Mouse (Mus musculus) kidney, embryonic 15.5 days (tissue): ENCODE data around the gene Osgepl1. TPM values are rescaled to one million over a fixed set of nuclear protein-coding genes. Genes with fewer than 3 reads are reported as not detected.
A peak's percentile ranks its signal among the peaks of the same experiment; 100 is the strongest.
"Not testable (repeated sequence)": the region's sequence is repeated elsewhere in the genome, so short reads cannot be mapped to it uniquely, and the experiment has no call there.

Experiments
- ATAC-seq: fragments of 200-750 bp; cut with Nextera tagmentation; replicated peaks from 2 replicates; pipeline ENCODE4 v1.8.0; 2017; ENCODE audit warnings: moderate TSS enrichment; ENCODE audit not compliant: low FRiP score
- H3K27ac ChIP-seq: fragments of 300-500 bp; sonication (generic); 2 replicates; pipeline ENCODE4 v1.5.1; 2015; ENCODE audit warnings: mild to moderate bottlenecking, inconsistent platforms
- H3K27me3 ChIP-seq: fragments of 300-500 bp; sonication (generic); 2 replicates; pipeline ENCODE4 v1.6.1; 2015; ENCODE audit warnings: inconsistent platforms
- H3K36me3 ChIP-seq: fragments of 300-500 bp; sonication (generic); 2 replicates; pipeline ENCODE4 v1.6.1; 2015; ENCODE audit warnings: inconsistent platforms
- H3K4me1 ChIP-seq: fragments of 300-500 bp; sonication (generic); 2 replicates; pipeline ENCODE4 v1.6.1; 2015; ENCODE audit warnings: inconsistent platforms
- H3K4me2 ChIP-seq: fragments of 300-500 bp; sonication (generic); 2 replicates; pipeline ENCODE4 v1.6.1; 2015; ENCODE audit warnings: moderate library complexity, mild to moderate bottlenecking, inconsistent platforms
- H3K4me3 ChIP-seq: fragments of 300-500 bp; sonication (generic); replicated peaks from 2 replicates; pipeline ENCODE4 v1.5.1; 2015; ENCODE audit warnings: mild to moderate bottlenecking, inconsistent platforms
- H3K9ac ChIP-seq: fragments of 300-500 bp; sonication (generic); 2 replicates; pipeline ENCODE4 v1.6.1; 2015; ENCODE audit warnings: mild to moderate bottlenecking, inconsistent platforms
- H3K9me3 ChIP-seq: fragments of 300-500 bp; sonication (generic); replicated peaks from 2 replicates; pipeline ENCODE4 v1.6.1; 2016; ENCODE audit warnings: inconsistent platforms
- WGBS: fragments of 180-500 bp; shearing (Covaris S2); methylation state at CpG from one replicate; pipeline ENCODE4 v1.1.7; 2015; ENCODE audit warnings: mixed read lengths; 5-methylcytosine and 5-hydroxymethylcytosine counted together
- polyA plus RNA-seq: library from polyadenylated mRNA; unstranded; fragments of >200 nt; fragmentation: Nextera tagmentation; extraction: Ambion mirVana; gene quantifications from 2 replicates; pipeline ENCODE4 v1.2.1, GENCODE M21; 2015

The Osgepl1 gene
- polyA plus RNA-seq: 19.3 and 23.2 TPM in 2 replicates

DNA sequence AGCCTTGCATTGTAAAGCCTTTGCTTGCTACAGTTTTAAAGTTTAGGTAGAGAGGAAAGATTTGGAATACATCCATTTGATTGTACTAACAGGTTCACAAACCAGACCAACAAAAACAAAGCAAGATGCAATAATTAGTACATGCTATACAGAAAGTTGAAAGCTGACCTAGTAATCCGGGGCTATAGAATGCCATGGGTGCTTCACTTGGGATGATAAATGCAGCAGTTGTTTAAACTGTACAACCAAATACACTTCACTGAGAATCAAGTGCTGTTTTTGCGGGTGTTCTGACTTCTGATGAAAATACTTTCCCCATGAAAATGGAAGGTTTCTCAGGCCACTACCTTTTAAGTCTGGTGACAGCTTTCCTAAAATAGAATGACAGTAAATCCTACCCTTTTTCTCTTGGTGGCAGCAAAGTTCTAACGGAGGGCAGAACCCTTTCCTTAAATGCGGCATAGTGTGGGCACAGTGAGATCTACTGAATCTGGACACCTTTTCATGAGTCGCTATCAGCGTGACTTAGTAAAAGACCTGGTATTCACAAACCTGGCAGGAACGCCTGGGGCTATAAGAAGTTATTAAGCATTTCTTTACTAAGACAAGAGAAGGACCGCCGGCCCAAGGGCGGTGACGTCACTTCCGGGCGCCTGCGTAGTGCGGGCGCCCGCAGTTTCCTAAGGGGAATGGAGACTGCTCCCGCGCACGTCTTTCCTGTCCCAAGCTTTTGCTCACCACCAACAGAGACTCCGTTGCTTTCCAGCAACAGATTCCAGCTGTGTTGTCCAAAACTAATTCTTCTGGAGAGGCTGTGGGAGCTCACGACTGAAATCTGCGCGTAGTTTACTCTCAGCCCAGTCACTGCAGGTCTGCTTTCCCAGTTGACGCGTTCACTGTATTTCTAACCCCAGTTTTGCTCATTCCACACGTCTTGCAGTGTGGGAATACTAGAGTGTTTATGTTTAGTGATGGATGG lies at the start of gene Osgepl1:
Gene Osgepl1 (plus strand): TSS at position 636 of the 979 bp plus-strand sequence.
- Histone ChIP-seq H3K4me3 (peak within 1 kb of the TSS; percentile 55), H3K9ac (peak within 1 kb of the TSS; percentile 51), H3K27ac (peak within 1 kb of the TSS; percentile 83), H3K36me3 (peaks cover 14% of the 10 kb centered on the region), H3K4me1 (peaks cover 9% of the 10 kb centered on the region; the same call in 1 of the 2 replicates), H3K27me3 (no peaks in the 10 kb centered on the region), H3K9me3 (no peaks in the 10 kb centered on the region), H3K4me2 (peak within 1 kb of the TSS; percentile 65)
- 3% methylated on average over 27 of the region's 27 CpGs for WGBS
- ATAC-seq: peak; percentile 98

DNA sequence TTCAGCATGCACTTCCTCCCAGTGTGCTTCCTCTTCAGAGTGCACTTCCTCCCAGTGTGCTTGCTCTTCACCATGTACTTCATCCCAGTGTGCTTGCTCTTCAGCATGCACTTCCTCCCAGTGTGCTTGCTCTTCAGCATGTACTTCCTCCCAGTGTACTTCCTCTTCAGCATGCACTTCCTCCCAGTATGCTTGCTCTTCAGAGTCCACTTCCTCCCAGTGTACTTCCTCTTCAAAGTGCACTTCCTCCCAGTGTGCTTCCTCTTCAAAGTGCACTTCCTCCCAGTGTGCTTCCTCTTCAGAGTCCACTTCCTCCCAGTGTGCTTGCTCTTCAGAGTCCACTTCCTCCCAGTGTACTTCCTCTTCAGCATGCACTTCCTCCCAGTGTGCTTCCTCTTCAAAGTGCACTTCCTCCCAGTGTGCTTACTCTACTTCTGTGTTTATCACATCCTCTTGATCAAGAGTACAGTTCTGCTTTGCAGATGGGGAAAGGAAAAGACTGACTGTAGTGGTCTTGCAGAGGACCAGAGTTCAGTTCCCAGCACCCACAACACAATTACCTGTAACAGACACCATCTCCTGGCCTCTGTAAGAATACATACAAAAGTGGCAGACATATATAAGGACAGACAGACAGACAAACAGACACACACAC lies 48.3 kb upstream of the Osgepl1 start:
- not testable (repeated sequence) for H3K27ac ChIP-seq, H3K4me3 ChIP-seq, ATAC-seq, H3K4me1 ChIP-seq, H3K9me3 ChIP-seq, H3K9ac ChIP-seq, H3K4me2 ChIP-seq, H3K27me3 ChIP-seq
- peaks cover 16% of the 10 kb centered on the region for H3K36me3 ChIP-seq

DNA sequence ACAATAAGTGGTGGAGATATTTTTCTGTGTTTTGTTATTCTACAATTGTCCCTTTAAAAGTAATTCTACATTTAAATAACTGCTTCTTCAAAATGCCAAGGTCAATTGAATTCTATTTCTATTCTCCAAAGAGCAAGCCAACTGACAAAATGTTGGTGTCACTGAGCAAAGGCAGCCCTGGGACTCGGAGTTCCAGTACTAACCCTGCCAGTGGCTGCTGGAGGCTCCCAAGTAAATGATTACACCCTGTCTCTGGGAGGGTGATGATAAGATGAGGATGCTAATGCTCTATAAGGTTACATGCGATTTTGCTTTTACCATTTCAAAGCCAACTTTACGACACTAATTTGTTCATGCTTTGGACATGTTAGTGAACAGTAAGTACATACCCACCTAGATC lies 43.5 kb upstream of the Osgepl1 start:
- H3K36me3 ChIP-seq: peaks cover 9% of the 10 kb centered on the region
- no peaks in the 10 kb centered on the region for H3K4me1 ChIP-seq
- H3K4me2 ChIP-seq: no peak overlapping the region
- no peak overlapping the region for H3K9ac ChIP-seq
- no peak for ATAC-seq
- no peaks in the 10 kb centered on the region for H3K27me3 ChIP-seq
- H3K9me3 ChIP-seq: no peaks in the 10 kb centered on the region
- H3K27ac ChIP-seq: no peak overlapping the region
- 93% methylated on average over 3 of the region's 3 CpGs for WGBS
- H3K4me3 ChIP-seq: no peak overlapping the region

DNA sequence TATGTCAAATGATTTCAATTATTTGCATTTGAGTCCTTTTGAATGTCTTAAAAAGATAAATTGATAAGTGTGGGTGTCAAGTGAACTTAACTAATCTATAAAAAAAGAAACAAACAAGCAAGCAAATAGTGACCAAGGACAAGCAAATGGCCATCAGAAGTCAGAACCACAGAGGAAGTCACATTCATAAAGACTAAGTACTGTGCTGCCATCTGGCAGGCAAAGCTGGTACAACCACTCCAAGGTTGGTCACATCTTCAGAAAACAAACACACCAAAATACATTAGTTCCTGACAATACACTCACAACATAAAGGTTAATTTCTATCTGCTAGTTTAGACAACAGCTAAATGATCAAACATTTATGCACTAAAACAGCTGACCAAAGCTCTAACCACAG lies 40.8 kb upstream of the Osgepl1 start:
- ATAC-seq: no peak
- Histone ChIP-seq H3K27me3 (no peaks in the 10 kb centered on the region), H3K9ac (no peak overlapping the region), H3K27ac (no peak overlapping the region), H3K4me2 (no peak overlapping the region), H3K4me3 (no peak overlapping the region), H3K36me3 (peaks cover under 1% of the 10 kb centered on the region; the same call in 1 of the 2 replicates), H3K4me1 (no peaks in the 10 kb centered on the region), H3K9me3 (no peaks in the 10 kb centered on the region)

DNA sequence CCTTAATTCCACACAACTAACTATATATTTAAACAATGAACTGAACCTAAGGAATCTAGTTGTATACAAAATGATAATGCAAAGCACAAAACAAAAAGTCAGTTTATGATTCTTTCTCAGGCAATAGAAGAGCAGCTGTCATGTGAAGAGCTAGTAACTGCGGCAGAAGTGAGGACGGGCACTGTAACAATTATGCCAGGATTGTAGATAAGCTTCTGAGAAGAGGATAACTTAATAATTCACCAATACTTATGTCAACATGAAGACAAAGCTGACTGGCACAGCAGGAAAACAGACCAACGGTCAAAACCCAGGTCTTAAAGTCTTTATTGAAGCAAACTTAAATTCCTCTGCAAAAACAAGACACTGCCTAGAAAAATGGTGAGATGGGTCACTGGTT lies 22.2 kb upstream of the Osgepl1 start:
- 86% methylated on average over 3 of the region's 3 CpGs for WGBS
- Histone ChIP-seq H3K27ac (no peak overlapping the region), H3K36me3 (peaks cover 3% of the 10 kb centered on the region; the same call in 1 of the 2 replicates), H3K4me2 (no peak overlapping the region), H3K4me1 (no peaks in the 10 kb centered on the region), H3K9me3 (no peaks in the 10 kb centered on the region), H3K27me3 (no peaks in the 10 kb centered on the region), H3K4me3 (no peak overlapping the region), H3K9ac (no peak overlapping the region)
- no peak for ATAC-seq

DNA sequence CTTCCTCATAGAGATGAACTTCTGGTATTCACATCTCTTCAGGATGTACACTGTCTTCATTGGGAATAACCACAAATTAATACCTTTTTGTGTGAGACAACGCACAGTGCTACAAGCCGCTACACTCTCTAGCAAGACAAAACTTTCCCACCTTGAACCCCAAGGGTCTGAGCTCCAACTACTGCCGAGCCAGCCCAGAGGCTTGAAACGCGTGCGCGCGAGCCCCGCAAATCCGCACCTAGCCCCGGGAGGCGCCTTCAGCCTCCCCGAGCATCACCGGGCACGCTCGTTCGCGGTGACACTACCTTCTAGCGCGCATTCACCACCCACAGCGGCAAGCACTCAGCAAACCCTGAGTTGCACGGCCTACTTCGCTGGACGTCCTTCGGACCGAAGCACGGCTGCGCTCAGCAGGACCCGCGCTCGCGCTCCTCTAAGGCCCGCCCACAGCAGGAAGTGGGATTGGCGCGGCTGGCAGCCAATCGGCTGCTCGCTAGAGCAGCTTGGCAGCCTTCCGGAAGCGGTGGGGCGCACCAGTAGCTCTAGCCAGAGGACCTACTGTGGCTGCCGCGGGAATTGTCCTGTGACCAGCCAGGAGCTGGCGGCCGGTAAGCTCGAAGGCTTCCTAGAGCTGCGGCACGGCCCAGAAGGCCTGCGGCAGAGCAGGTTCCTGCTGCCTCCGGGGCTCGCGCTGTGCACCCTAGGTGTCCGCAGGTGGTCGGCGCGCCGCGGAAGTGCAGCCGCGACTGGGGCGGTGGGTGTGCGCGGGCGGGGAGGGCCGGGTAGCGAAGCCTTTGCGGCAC lies 16.6 kb upstream of the Osgepl1 start, which contains the start of the genes Pms1, Ormdl1 and Gm28778:
Gene Pms1 (minus strand): TSS at position 438 of the 803 bp plus-strand sequence.
Gene Ormdl1 (plus strand): TSS at position 515 of the 803 bp plus-strand sequence.
Gene Gm28778 (plus strand): TSS at position 531 of the 803 bp plus-strand sequence.
- no peaks in the 10 kb centered on the region for H3K27me3 ChIP-seq
- WGBS: under 1% methylated on average over 66 of the region's 66 CpGs
- peaks cover 5% of the 10 kb centered on the region; the same call in 1 of the 2 replicates for H3K4me1 ChIP-seq
- peak; percentile 100 for ATAC-seq
- H3K9me3 ChIP-seq: no peaks in the 10 kb centered on the region
- H3K4me3 ChIP-seq: peak within 1 kb of the TSS; percentile 82
- peak within 1 kb of the TSS; percentile 63 for H3K4me2 ChIP-seq
- peaks cover 10% of the 10 kb centered on the region; the same call in 1 of the 2 replicates for H3K36me3 ChIP-seq
- peak within 1 kb of the TSS; percentile 93 for H3K27ac ChIP-seq
- peak within 1 kb of the TSS; percentile 77 for H3K9ac ChIP-seq

DNA sequence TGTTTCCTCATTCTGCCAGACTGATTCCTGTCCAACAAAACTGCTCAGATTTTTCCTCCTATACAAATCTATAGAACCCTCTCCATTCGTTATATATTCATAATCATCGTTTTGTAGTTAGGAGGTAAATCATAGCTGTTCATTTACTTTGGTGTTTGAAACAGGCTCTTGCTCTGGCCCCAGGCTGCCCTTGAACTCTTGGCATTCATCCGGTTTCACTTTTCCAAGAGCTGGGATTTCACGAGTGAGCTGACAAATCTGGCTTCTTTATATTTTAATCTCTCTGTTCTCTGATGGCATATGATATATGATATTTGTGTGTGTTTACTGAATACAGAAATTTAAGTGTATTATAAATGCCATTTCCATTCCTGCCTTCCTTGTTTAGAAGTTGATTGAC lies 12.9 kb upstream of the Osgepl1 start:
- H3K36me3 ChIP-seq: peaks cover 14% of the 10 kb centered on the region; the same call in 1 of the 2 replicates
- no peak for ATAC-seq
- H3K27ac ChIP-seq: no peak overlapping the region
- H3K27me3 ChIP-seq: no peaks in the 10 kb centered on the region
- H3K9me3 ChIP-seq: no peaks in the 10 kb centered on the region
- H3K4me1 ChIP-seq: peaks cover 5% of the 10 kb centered on the region; the same call in 1 of the 2 replicates
- no peak overlapping the region for H3K4me2 ChIP-seq
- WGBS: 84% methylated on average over 4 of the region's 4 CpGs
- no peak overlapping the region for H3K9ac ChIP-seq
- no peak overlapping the region for H3K4me3 ChIP-seq

DNA sequence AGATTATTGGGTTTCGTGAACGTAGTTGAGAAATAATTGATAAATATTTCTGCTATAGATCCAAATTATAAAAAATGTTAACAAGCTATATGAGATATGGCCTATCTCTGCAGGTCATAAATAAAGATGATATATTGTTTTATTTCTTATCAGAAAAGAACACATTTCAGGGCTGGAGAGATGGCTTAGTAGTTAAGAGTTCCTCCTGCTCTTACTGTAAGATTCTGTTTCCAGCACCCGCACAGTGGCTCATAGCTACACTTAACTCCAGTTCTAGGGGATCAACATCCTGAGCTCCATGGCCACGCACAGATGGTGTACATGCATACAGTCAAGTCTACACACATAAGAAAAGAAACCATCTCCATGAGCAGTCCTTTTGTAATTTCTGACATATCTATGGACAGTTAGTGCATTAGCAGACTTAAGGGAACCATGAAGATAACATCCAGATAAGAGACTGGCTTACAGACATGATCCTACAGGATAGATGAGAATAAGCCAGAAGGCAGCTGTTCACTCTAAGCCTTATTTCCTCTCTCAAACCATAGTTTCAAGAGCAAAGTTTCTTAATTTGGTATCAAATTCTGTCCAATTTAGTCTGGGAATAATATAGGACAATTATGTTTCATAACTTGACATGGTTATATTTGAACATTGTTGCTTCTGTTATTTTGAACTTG lies 8.4 kb downstream of the Osgepl1 start:
- ATAC-seq: no peak
- 90% methylated on average over 4 of the region's 4 CpGs for WGBS
- H3K36me3 ChIP-seq: peaks cover 46% of the 10 kb centered on the region
- no peak overlapping the region for H3K4me2 ChIP-seq
- no peaks in the 10 kb centered on the region for H3K9me3 ChIP-seq
- no peak overlapping the region for H3K9ac ChIP-seq
- no peak overlapping the region for H3K27ac ChIP-seq
- no peak overlapping the region for H3K4me3 ChIP-seq
- no peaks in the 10 kb centered on the region for H3K27me3 ChIP-seq
- no peaks in the 10 kb centered on the region for H3K4me1 ChIP-seq

DNA sequence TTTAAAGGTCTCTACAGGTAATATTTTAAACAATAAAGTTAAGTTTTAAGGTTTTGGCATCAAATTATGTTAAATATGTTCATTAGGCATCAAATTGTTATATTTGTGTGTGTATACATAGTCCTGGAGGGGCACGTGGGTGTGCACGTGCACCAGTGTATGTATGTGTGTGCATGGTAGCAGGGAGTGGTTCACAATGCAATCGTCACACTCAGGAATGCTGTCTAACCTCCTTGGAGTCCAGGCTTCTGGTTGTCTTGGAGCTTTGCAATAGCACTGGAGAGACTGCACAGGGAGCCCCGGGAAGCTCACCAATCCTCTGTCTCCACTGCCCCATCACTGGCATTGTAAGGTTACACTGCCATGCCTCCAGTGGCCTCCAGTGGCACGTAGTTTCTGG lies 9.8 kb downstream of the Osgepl1 start:
- no peaks in the 10 kb centered on the region for H3K27me3 ChIP-seq
- H3K4me2 ChIP-seq: no peak overlapping the region
- H3K27ac ChIP-seq: no peak overlapping the region
- no peak overlapping the region for H3K4me3 ChIP-seq
- H3K4me1 ChIP-seq: no peaks in the 10 kb centered on the region
- H3K36me3 ChIP-seq: peaks cover 37% of the 10 kb centered on the region
- H3K9ac ChIP-seq: no peak overlapping the region
- ATAC-seq: no peak
- H3K9me3 ChIP-seq: no peaks in the 10 kb centered on the region
- 93% methylated on average over 5 of the region's 5 CpGs for whole genome bisulfite sequencing

DNA sequence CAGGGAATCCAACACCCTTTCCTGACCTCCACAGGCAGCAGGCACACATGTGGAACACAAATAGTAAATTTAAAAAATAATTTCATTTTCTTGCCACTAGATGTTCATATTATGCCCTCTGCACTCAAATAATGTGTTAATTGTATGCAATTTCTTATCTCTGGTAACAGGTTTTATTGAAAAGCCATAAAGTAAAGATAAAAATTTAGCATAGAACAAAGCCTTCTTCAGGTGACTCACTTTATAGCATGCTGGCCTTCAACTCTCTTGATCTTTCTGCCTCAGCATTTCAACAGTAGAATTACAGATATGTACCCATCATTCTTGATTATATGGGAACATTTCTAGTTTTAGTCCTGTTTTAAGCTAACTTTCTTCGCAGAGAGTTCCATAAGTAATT lies 10.9 kb downstream of the Osgepl1 start:
- ATAC-seq: no peak
- 95% methylated on average over 1 of the region's 1 CpGs for WGBS

More for the DNA sequence above, 10.9 kb downstream of the Osgepl1 start:
- Histone ChIP-seq H3K9me3 (no peaks in the 10 kb centered on the region), H3K36me3 (peaks cover 31% of the 10 kb centered on the region; the same call in 1 of the 2 replicates), H3K9ac (no peak overlapping the region), H3K4me2 (no peak overlapping the region), H3K27me3 (no peaks in the 10 kb centered on the region), H3K4me3 (no peak overlapping the region), H3K27ac (no peak overlapping the region), H3K4me1 (no peaks in the 10 kb centered on the region)
